Mouse (Mus musculus): ENCODE data around the gene Ddx10. TPM values are rescaled to one million over a fixed set of nuclear protein-coding genes. Genes with fewer than 3 reads are reported as not detected.
A peak's percentile ranks its signal among the peaks of the same experiment; 100 is the strongest.

Ddx10 gene
- total and polyA plus RNA-seq, 2 experiments: 0.87 to 7.8 TPM

- H3K4me3 ChIP-seq (ENCODE audit: insufficient read depth, low read depth, low read length): no peak overlapping the region
- no peaks in the 10 kb centered on the region for H3K27me3 ChIP-seq (ENCODE audit: control insufficient read depth, insufficient read depth, low read length)
- TF ChIP-seq CTCF (IDR thresholded peaks at IDR 0.05; ENCODE audit: low read depth, low read length): no peak
- no peak for TF ChIP-seq POLR2A (IDR thresholded peaks at IDR 0.05; ENCODE audit: extremely low read depth, insufficient read depth, low read length)
- no peaks in the 10 kb centered on the region for H3K36me3 ChIP-seq (ENCODE audit: control insufficient read depth, insufficient read depth, low read length)
- DNase-seq (ENCODE audit: extremely low read depth, low read depth, low spot score): no peak
- WGBS: 93% methylated on average over 4 of the region's 4 CpGs
- no peaks in the 10 kb centered on the region for H3K4me1 ChIP-seq (ENCODE audit: control insufficient read depth, insufficient read depth, low read length)
- H3K79me2 ChIP-seq (ENCODE audit: control insufficient read depth, insufficient read depth, low read length): no peaks in the 10 kb centered on the region
- H3K27ac ChIP-seq (replicated peaks; ENCODE audit: insufficient read depth, low read depth, low read length): no peak overlapping the region
- no peak overlapping the region for H3K9ac ChIP-seq (ENCODE audit: low read depth, low read length)
Measured at GRCm38 (mm10) chr9:53272714-53273113, 24.9 kb upstream of the Ddx10 start.

DNA sequence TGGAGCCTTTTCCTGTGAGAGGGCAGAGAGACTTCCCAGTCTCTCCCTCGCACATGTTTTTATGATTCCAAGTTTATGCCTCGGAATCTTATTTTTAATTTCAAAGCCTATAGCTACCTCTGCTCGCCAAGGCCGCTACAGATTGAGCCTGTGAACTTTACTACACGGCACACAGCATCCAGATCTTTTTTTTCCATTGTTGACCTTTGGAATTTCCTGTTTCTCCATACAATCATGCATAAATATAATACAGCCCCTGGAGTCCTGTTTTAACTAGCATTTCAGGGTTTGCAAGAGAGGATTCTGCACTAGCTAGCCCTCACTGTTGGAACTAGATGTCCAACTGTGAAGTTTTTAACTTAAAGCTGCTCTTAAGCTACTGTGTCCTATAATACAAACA lies 24.4 kb upstream of the Ddx10 start:
- H3K27ac ChIP-seq (replicated peaks; ENCODE audit: insufficient read depth, low read depth, low read length): no peak overlapping the region
- DNase-seq (ENCODE audit: extremely low read depth, low read depth, low spot score): no peak
- 52% methylated on average over 5 of the region's 5 CpGs for WGBS
- no peak overlapping the region for H3K4me3 ChIP-seq (ENCODE audit: insufficient read depth, low read depth, low read length)
- no peaks in the 10 kb centered on the region for H3K79me2 ChIP-seq (ENCODE audit: control insufficient read depth, insufficient read depth, low read length)
- TF ChIP-seq CTCF (IDR thresholded peaks at IDR 0.05; ENCODE audit: low read depth, low read length): no peak
- no peak for TF ChIP-seq POLR2A (IDR thresholded peaks at IDR 0.05; ENCODE audit: extremely low read depth, insufficient read depth, low read length)
- H3K36me3 ChIP-seq (ENCODE audit: control insufficient read depth, insufficient read depth, low read length): no peaks in the 10 kb centered on the region
- H3K4me1 ChIP-seq (ENCODE audit: control insufficient read depth, insufficient read depth, low read length): no peaks in the 10 kb centered on the region
- H3K9ac ChIP-seq (ENCODE audit: low read depth, low read length): no peak overlapping the region
- no peaks in the 10 kb centered on the region for H3K27me3 ChIP-seq (ENCODE audit: control insufficient read depth, insufficient read depth, low read length)

DNA sequence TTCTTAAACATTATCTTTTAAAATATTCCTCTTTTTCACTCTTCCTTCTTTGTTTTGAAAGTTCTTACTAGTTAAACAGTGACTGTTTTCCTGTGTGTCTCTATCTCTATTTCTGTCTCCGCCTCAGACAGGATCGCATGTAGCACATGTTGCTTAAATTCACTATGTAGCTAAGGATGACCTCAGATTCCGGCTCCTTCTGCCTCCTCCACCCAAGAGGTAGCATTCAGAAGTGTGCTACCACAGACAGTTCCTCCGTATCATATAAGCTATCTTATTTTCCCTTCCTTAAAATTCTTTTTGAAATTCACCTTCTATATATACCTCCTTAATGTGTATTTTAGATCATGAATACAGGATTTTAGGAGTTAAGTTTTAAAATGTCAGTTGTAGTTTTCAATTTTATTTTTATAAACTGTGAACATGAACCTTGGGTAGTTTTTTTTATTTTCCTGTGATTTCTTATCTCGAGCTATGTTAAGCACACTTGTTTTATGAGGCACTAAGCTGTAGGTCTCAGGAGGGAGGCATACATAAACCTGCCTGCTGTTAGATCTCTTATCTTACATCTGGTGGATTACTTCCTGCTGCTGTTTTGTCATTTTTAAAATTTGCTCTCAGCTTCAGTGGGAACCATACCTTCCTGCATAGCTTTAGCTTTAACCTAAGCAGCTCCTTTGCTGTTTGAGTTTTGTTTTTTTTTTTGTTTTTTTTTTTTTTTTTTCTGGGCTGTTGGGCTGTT lies 23.6 kb upstream of the Ddx10 start:
- Histone ChIP-seq H3K9ac (ENCODE audit: low read depth, low read length) (no peak overlapping the region), H3K4me3 (ENCODE audit: insufficient read depth, low read depth, low read length) (no peak overlapping the region), H3K27ac (replicated peaks; ENCODE audit: insufficient read depth, low read depth, low read length) (no peak overlapping the region), H3K79me2 (ENCODE audit: control insufficient read depth, insufficient read depth, low read length) (no peaks in the 10 kb centered on the region), H3K27me3 (ENCODE audit: control insufficient read depth, insufficient read depth, low read length) (no peaks in the 10 kb centered on the region), H3K36me3 (ENCODE audit: control insufficient read depth, insufficient read depth, low read length) (no peaks in the 10 kb centered on the region), H3K4me1 (ENCODE audit: control insufficient read depth, insufficient read depth, low read length) (no peaks in the 10 kb centered on the region)
- 85% methylated on average over 5 of the region's 5 CpGs for WGBS
- no peak for TF ChIP-seq CTCF (IDR thresholded peaks at IDR 0.05; ENCODE audit: low read depth, low read length)
- no peak for TF ChIP-seq POLR2A (IDR thresholded peaks at IDR 0.05; ENCODE audit: extremely low read depth, insufficient read depth, low read length)
- DNase-seq (ENCODE audit: extremely low read depth, low read depth, low spot score): no peak

GRCm38 (mm10) chr9:53269466-53269755 lies 21.6 kb upstream of the Ddx10 start:
- Histone ChIP-seq H3K27me3 (ENCODE audit: control insufficient read depth, insufficient read depth, low read length) (no peaks in the 10 kb centered on the region), H3K36me3 (ENCODE audit: control insufficient read depth, insufficient read depth, low read length) (no peaks in the 10 kb centered on the region), H3K79me2 (ENCODE audit: control insufficient read depth, insufficient read depth, low read length) (no peaks in the 10 kb centered on the region), H3K27ac (replicated peaks; ENCODE audit: insufficient read depth, low read depth, low read length) (no peak overlapping the region), H3K4me3 (ENCODE audit: insufficient read depth, low read depth, low read length) (no peak overlapping the region), H3K4me1 (ENCODE audit: control insufficient read depth, insufficient read depth, low read length) (no peaks in the 10 kb centered on the region), H3K9ac (ENCODE audit: low read depth, low read length) (no peak overlapping the region)
- WGBS: 96% methylated on average over 5 of the region's 5 CpGs
- TF ChIP-seq POLR2A (IDR thresholded peaks at IDR 0.05; ENCODE audit: extremely low read depth, insufficient read depth, low read length) (no peak), CTCF (IDR thresholded peaks at IDR 0.05; ENCODE audit: low read depth, low read length) (no peak)
- no peak for DNase-seq (ENCODE audit: extremely low read depth, low read depth, low spot score)

- H3K27ac ChIP-seq (replicated peaks; ENCODE audit: insufficient read depth, low read depth, low read length): no peak overlapping the region
- H3K9ac ChIP-seq (ENCODE audit: low read depth, low read length): no peak overlapping the region
- H3K79me2 ChIP-seq (ENCODE audit: control insufficient read depth, insufficient read depth, low read length): no peaks in the 10 kb centered on the region
- H3K27me3 ChIP-seq (ENCODE audit: control insufficient read depth, insufficient read depth, low read length): no peaks in the 10 kb centered on the region
- TF ChIP-seq POLR2A (IDR thresholded peaks at IDR 0.05; ENCODE audit: extremely low read depth, insufficient read depth, low read length): no peak
- no peak for TF ChIP-seq CTCF (IDR thresholded peaks at IDR 0.05; ENCODE audit: low read depth, low read length)
- H3K4me3 ChIP-seq (ENCODE audit: insufficient read depth, low read depth, low read length): no peak overlapping the region
- no peaks in the 10 kb centered on the region for H3K36me3 ChIP-seq (ENCODE audit: control insufficient read depth, insufficient read depth, low read length)
- H3K4me1 ChIP-seq (ENCODE audit: control insufficient read depth, insufficient read depth, low read length): no peaks in the 10 kb centered on the region
- 83% methylated on average over 5 of the region's 5 CpGs for WGBS
- DNase-seq (ENCODE audit: extremely low read depth, low read depth, low spot score): peak; percentile 31
Measured at GRCm38 (mm10) chr9:53268731-53269465, 21.0 kb upstream of the Ddx10 start.

DNA sequence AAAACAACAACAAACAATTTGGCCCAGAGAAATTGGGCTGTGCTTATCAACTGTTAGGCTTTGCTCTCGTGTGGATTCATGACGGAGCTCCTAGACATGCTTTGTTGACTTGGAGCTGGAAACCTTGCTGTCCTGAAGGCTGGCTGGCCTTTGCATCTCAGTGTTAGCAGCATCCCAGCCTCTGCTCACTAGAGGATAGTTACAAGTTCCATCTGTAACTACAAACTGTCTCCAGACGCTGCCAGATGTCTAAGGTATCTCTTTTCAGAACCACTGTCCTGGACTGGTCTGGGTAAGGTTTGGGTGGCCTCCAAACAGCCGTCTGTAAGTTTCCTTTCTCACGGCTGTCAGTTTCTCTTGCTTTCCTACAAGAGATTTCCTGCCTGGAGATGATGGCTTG lies 20.2 kb upstream of the Ddx10 start:
- H3K9ac ChIP-seq (ENCODE audit: low read depth, low read length): no peak overlapping the region
- DNase-seq (ENCODE audit: extremely low read depth, low read depth, low spot score): no peak
- H3K36me3 ChIP-seq (ENCODE audit: control insufficient read depth, insufficient read depth, low read length): no peaks in the 10 kb centered on the region
- H3K27me3 ChIP-seq (ENCODE audit: control insufficient read depth, insufficient read depth, low read length): no peaks in the 10 kb centered on the region
- no peaks in the 10 kb centered on the region for H3K4me1 ChIP-seq (ENCODE audit: control insufficient read depth, insufficient read depth, low read length)
- no peaks in the 10 kb centered on the region for H3K79me2 ChIP-seq (ENCODE audit: control insufficient read depth, insufficient read depth, low read length)
- H3K27ac ChIP-seq (replicated peaks; ENCODE audit: insufficient read depth, low read depth, low read length): no peak overlapping the region
- H3K4me3 ChIP-seq (ENCODE audit: insufficient read depth, low read depth, low read length): no peak overlapping the region
- TF ChIP-seq POLR2A (IDR thresholded peaks at IDR 0.05; ENCODE audit: extremely low read depth, insufficient read depth, low read length): no peak
- TF ChIP-seq CTCF (IDR thresholded peaks at IDR 0.05; ENCODE audit: low read depth, low read length): no peak
- WGBS: 72% methylated on average over 5 of the region's 5 CpGs

Measured in liver, adult 2 months (tissue).